Mouse (Mus musculus) left cerebral cortex, adult 8-10 months (tissue): ENCODE measurements around the gene Rela. TPM values are rescaled to one million over a fixed set of nuclear protein-coding genes. Genes with fewer than 3 reads are reported as not detected.

Experiments used
- DNase-seq, 2 experiments: peaks; one replicate each; pipeline ENCODE4 v3.0.0; 2022; ENCODE audit warnings: low spot score in 2 of 2
- total RNA-seq, 4 experiments: library from RNA; stranded (reverse); gene quantifications; 2 replicates each; pipeline ENCODE4 v1.2.4; 2022

Gene Rela
- total RNA-seq, 4 experiments from 2014 or later = 22.5 to 25.3 (median 23.7) TPM

- DNase-seq = no peak
These were observed 1.2 kb upstream of the Rela start for GRCm38 (mm10) chr19:5636036-5636570.

GRCm38 (mm10) chr19:5636571-5637041 lies 677 bp upstream of the Rela start:
- peak in 1 of 2 experiments; percentile 43 for DNase-seq

- no peak for DNase-seq
These were observed 1.2 kb downstream of the Rela start for GRCm38 (mm10) chr19:5638416-5639005.

GRCm38 (mm10) chr19:5640339-5640738 lies 3.1 kb downstream of the Rela start:
- DNase-seq = no peak

GRCm38 (mm10) chr19:5641021-5641420 lies 3.7 kb downstream of the Rela start:
- no peak for DNase-seq

GRCm38 (mm10) chr19:5641641-5642040 lies 4.4 kb downstream of the Rela start:
- no peak for DNase-seq

- no peak for DNase-seq
These were observed 8.0 kb downstream of the Rela start for GRCm38 (mm10) chr19:5645280-5645679.

- no peak for DNase-seq
These were observed 9.5 kb downstream of the Rela start for GRCm38 (mm10) chr19:5646731-5647330.

- DNase-seq = no peak
These were observed 10.5 kb downstream of the Rela start for GRCm38 (mm10) chr19:5647791-5648190.

GRCm38 (mm10) chr19:5648401-5649297 lies 11.4 kb downstream of the Rela start:
- peak; percentile 62 to 71 for DNase-seq

- DNase-seq = no peak
These were observed 12.0 kb downstream of the Rela start for GRCm38 (mm10) chr19:5649298-5649741.

GRCm38 (mm10) chr19:5651502-5652274 lies 14.4 kb downstream of the Rela start:
- DNase-seq = no peak

GRCm38 (mm10) chr19:5652570-5652969 lies 15.3 kb downstream of the Rela start:
- DNase-seq = no peak

GRCm38 (mm10) chr19:5653969-5654719 lies 16.9 kb downstream of the Rela start:
- DNase-seq = no peak

- no peak for DNase-seq
These were observed 17.5 kb downstream of the Rela start for GRCm38 (mm10) chr19:5654720-5655298.

GRCm38 (mm10) chr19:5660942-5661751 lies 23.9 kb downstream of the Rela start:
- DNase-seq = no peak

GRCm38 (mm10) chr19:5662310-5662709 lies 25.0 kb downstream of the Rela start:
- DNase-seq = no peak

GRCm38 (mm10) chr19:5662981-5663913 lies 26.0 kb downstream of the Rela start, which contains the start of gene Sipa1:
Sipa1 (minus strand) TSS chr19:5663707.
- peak; percentile 52 to 64 for DNase-seq
